Mouse (Mus musculus) CH12.LX (cell line): Measurements from ENCODE around the gene Ptprm. TPM values are rescaled to one million over a fixed set of nuclear protein-coding genes. Genes with fewer than 3 reads are reported as not detected.

Source experiments
- DNase-seq: peaks from one replicate; pipeline ENCODE4 v3.0.0-alpha.2; 2013; ENCODE audit errors: extremely low read depth
- H3K27ac ChIP-seq: 2 replicates; pipeline ENCODE4 v1.5.1; 2012; ENCODE audit warnings: low read depth, mild to moderate bottlenecking, control low read depth, moderate library complexity; ENCODE audit not compliant: insufficient read depth
- H3K27me3 ChIP-seq: replicated peaks from 2 replicates; pipeline ENCODE3; 2012; ENCODE audit warnings: inconsistent platforms
- H3K36me3 ChIP-seq, 2 experiments: replicated peaks in 1 of 2; 2 replicates each; pipeline versions ENCODE3 to v1.6.1; 2012; ENCODE audit warnings: inconsistent platforms in 1 of 2, low read length in 1 of 2, mild to moderate bottlenecking in 1 of 2, mixed read lengths in 1 of 2, moderate library complexity in 1 of 2; ENCODE audit not compliant: control insufficient read depth in 1 of 2, insufficient read depth in 1 of 2
- H3K4me1 ChIP-seq, 2 experiments: 2 replicates each; pipeline ENCODE4 v1.6.1; 2012; ENCODE audit warnings: inconsistent platforms in 1 of 2, moderate library complexity in 1 of 2; ENCODE audit not compliant: insufficient read depth in 2 of 2, control insufficient read depth in 1 of 2
- H3K4me2 ChIP-seq: 2 replicates; pipeline ENCODE4 v1.6.1; 2012; ENCODE audit warnings: low read depth, mild to moderate bottlenecking, control low read depth; ENCODE audit not compliant: poor library complexity, insufficient read depth, severe bottlenecking
- H3K4me3 ChIP-seq, 3 experiments: fragments of 150-350 bp in 1 of 3; sonication (generic) in 1 of 3; replicated peaks in 1 of 3; 2 replicates each; pipeline versions ENCODE3 to v1.5.1; 2011 to 2012; ENCODE audit warnings: low read depth in 2 of 3, low read length in 2 of 3, mild to moderate bottlenecking in 2 of 3, moderate library complexity in 2 of 3, control low read depth in 1 of 3, improper control_type of control experiment in 1 of 3, inconsistent platforms in 1 of 3, mixed read lengths in 1 of 3; ENCODE audit not compliant: poor library complexity in 1 of 3
- H3K79me2 ChIP-seq: replicated peaks from 2 replicates; pipeline ENCODE4 v1.6.1; 2012; ENCODE audit warnings: mild to moderate bottlenecking, moderate library complexity; ENCODE audit not compliant: control insufficient read depth, poor library complexity, insufficient read depth, severe bottlenecking; ENCODE audit errors: extremely low read depth
- H3K9ac ChIP-seq: 2 replicates; pipeline ENCODE4 v1.6.1; 2012; ENCODE audit warnings: low read depth, mild to moderate bottlenecking, control low read depth, moderate library complexity; ENCODE audit not compliant: insufficient read depth
- H3K9me3 ChIP-seq: replicated peaks from 2 replicates; pipeline ENCODE3; 2012; ENCODE audit warnings: low read length, inconsistent platforms, mixed read lengths
- BHLHE40 ChIP-seq: IDR thresholded peaks from 2 replicates; pipeline ENCODE4 v1.6.1; 2011; ENCODE audit warnings: mild to moderate bottlenecking, low read depth, low read length, improper control_type of control experiment
- CHD1 ChIP-seq: IDR thresholded peaks from 2 replicates; pipeline ENCODE4 v1.6.1; 2012; ENCODE audit warnings: low read depth, low read length, improper control_type of control experiment, inconsistent platforms
- EP300 ChIP-seq: IDR thresholded peaks from 2 replicates; pipeline ENCODE4 v1.6.1; 2011; ENCODE audit warnings: low read length, improper control_type of control experiment
- HCFC1 ChIP-seq: IDR thresholded peaks from 2 replicates; pipeline ENCODE4 v1.6.1; 2012; ENCODE audit warnings: low read depth, mild to moderate bottlenecking, inconsistent platforms, low read length, improper control_type of control experiment
- MAX ChIP-seq: IDR thresholded peaks from 2 replicates; pipeline ENCODE4 v1.6.1; 2011; ENCODE audit warnings: low read length, improper control_type of control experiment
- MAZ ChIP-seq: IDR thresholded peaks from 2 replicates; pipeline ENCODE4 v1.6.1; 2012; ENCODE audit warnings: low read depth, mild to moderate bottlenecking, inconsistent platforms, low read length, improper control_type of control experiment, moderate library complexity
- MEF2A ChIP-seq: IDR thresholded peaks from 2 replicates; pipeline ENCODE4 v1.6.1; 2014; ENCODE audit warnings: low read depth, mild to moderate bottlenecking, inconsistent platforms, low read length, improper control_type of control experiment, borderline replicate concordance
- MXI1 ChIP-seq: IDR thresholded peaks from 2 replicates; pipeline ENCODE4 v1.6.1; 2011; ENCODE audit warnings: mild to moderate bottlenecking, low read depth, low read length, improper control_type of control experiment
- POLR2A ChIP-seq: IDR thresholded peaks from 2 replicates; pipeline ENCODE4 v1.6.1; 2011; ENCODE audit warnings: low read depth, mild to moderate bottlenecking, improper control_type of control experiment, low read length
- POLR2AphosphoS2 ChIP-seq: IDR thresholded peaks from 2 replicates; pipeline ENCODE4 v1.6.1; 2011; ENCODE audit warnings: low read depth, low read length, improper control_type of control experiment
- RCOR1 ChIP-seq: conservative IDR thresholded peaks from 2 replicates; pipeline ENCODE4 v1.6.1; 2012; ENCODE audit warnings: low read depth, mild to moderate bottlenecking, inconsistent platforms, low read length, improper control_type of control experiment
- TBP ChIP-seq: conservative IDR thresholded peaks from 2 replicates; pipeline ENCODE4 v1.6.1; 2011; ENCODE audit warnings: low read depth, low read length, improper control_type of control experiment
- dilution Hi-C: fragments of 300-500 bp; cut with MboI; formaldehyde crosslinking; loops from 2 replicates; pipeline ENCODE4 v1.14.3; 2020; ENCODE audit warnings: low sequenced_read_pairs; ENCODE audit not compliant: extremely low pct_unique_long_range_greater_than_20kb, extremely low pct_ligation_motif_present
- in situ Hi-C: fragments of 300-500 bp; cut with MboI; formaldehyde crosslinking; loops from 3 replicates; pipeline ENCODE4 v1.14.3; 2019; ENCODE audit warnings: low sequenced_read_pairs, low pct_ligation_motif_present, low pct_unique_long_range_greater_than_20kb, mixed read lengths
- polyA plus RNA-seq: library from polyadenylated mRNA; unstranded; fragments of >175 nt; gene quantifications from 2 replicates; pipeline ENCODE4 v1.2.1, GENCODE M21; 2012; ENCODE audit warnings: low read depth; ENCODE audit not compliant: insufficient read length
- total RNA-seq, 2 experiments: library from RNA; depleted of rRNA; stranded (reverse); fragments of 300-350 nt in 1 of 2; fragments of >200 nt in 1 of 2; gene quantifications; 2 replicates each; pipeline ENCODE4 v1.2.3; 2012 to 2014

Gene Ptprm
- total and polyA plus RNA-seq, 3 experiments = not detected

- H3K9me3 ChIP-seq = peaks cover 74% of the 10 kb centered on the region
- TF ChIP-seq EP300 = no peak
- TF ChIP-seq, all 38 proteins: peak for 0
- Histone ChIP-seq H3K4me1 (no peaks in the 10 kb centered on the region), H3K36me3 (no peaks in the 10 kb centered on the region), H3K27me3 (no peaks in the 10 kb centered on the region), H3K79me2 (no peaks in the 10 kb centered on the region), H3K27ac (no peak overlapping the region), H3K4me3 (no peak overlapping the region), H3K9ac (no peak overlapping the region), H3K4me2 (no peak overlapping the region)
- in situ Hi-C loops = no loop called here
- DNase-seq = no peak
- dilution Hi-C loops = no loop called here
Observed at GRCm38 (mm10) chr17:67213711-67214110, 140.5 kb downstream of the Ptprm start.

GRCm38 (mm10) chr17:67209676-67210344 lies 144.4 kb downstream of the Ptprm start:
- Histone ChIP-seq H3K4me1 (no peaks in the 10 kb centered on the region), H3K27ac (no peak overlapping the region), H3K9me3 (peaks cover 74% of the 10 kb centered on the region), H3K4me3 (no peak overlapping the region), H3K79me2 (no peaks in the 10 kb centered on the region), H3K27me3 (no peaks in the 10 kb centered on the region)
- no peak for DNase-seq
- dilution Hi-C loops = no loop called here
- TF ChIP-seq BHLHE40 = no peak
- TF ChIP-seq MXI1 = no peak
- TF ChIP-seq POLR2A = no peak
- TF ChIP-seq POLR2AphosphoS2 = no peak
- TF ChIP-seq MEF2A = no peak
- TF ChIP-seq RCOR1 = no peak
- no peak for TF ChIP-seq MAZ
- TF ChIP-seq CHD1 = no peak
- no peak for TF ChIP-seq HCFC1
- TF ChIP-seq TBP = no peak
- TF ChIP-seq, all 38 proteins: peak for 0
- in situ Hi-C loops = no loop called here
- Histone ChIP-seq H3K36me3 (no peaks in the 10 kb centered on the region), H3K9ac (no peak overlapping the region), H3K4me2 (no peak overlapping the region)

GRCm38 (mm10) chr17:67208600-67208999 lies 145.7 kb downstream of the Ptprm start:
- Histone ChIP-seq H3K4me1 (no peaks in the 10 kb centered on the region), H3K36me3 (no peaks in the 10 kb centered on the region), H3K9ac (no peak overlapping the region), H3K4me3 (no peak overlapping the region), H3K27me3 (no peaks in the 10 kb centered on the region), H3K9me3 (peaks cover 78% of the 10 kb centered on the region), H3K79me2 (no peaks in the 10 kb centered on the region), H3K27ac (no peak overlapping the region), H3K4me2 (no peak overlapping the region)
- in situ Hi-C loops (no loop called here), dilution Hi-C loops (no loop called here)
- no peak for DNase-seq
- TF ChIP-seq BHLHE40 = no peak
- no peak for TF ChIP-seq MAX
- TF ChIP-seq HCFC1 = no peak
